Mouse (Mus musculus): ENCODE results near the gene Atad1. TPM values are rescaled to one million over a fixed set of nuclear protein-coding genes. Genes with fewer than 3 reads are reported as not detected.
"Not testable (repeated sequence)": the region's sequence is repeated elsewhere in the genome, so short reads cannot be mapped to it uniquely, and the experiment has no call there.

Gene Atad1
- polyA plus RNA-seq, 1 experiment from 2014 or later, result 63.7 TPM

- H3K4me3 ChIP-seq, result no peak overlapping the region
- no peak for ATAC-seq (ENCODE audit: low FRiP score, low read depth)
- peaks cover 18% of the 10 kb centered on the region for H3K36me3 ChIP-seq
- no peaks in the 10 kb centered on the region for H3K27me3 ChIP-seq
- WGBS, result 73% methylated on average over 3 of the region's 3 CpGs
- no peaks in the 10 kb centered on the region for H3K9me3 ChIP-seq
- H3K27ac ChIP-seq, result no peak overlapping the region
- peaks cover 17% of the 10 kb centered on the region for H3K4me1 ChIP-seq
- no peak overlapping the region for H3K4me2 ChIP-seq (replicated peaks)
- H3K9ac ChIP-seq, result no peak overlapping the region
Observed at GRCm38 (mm10) chr19:32710288-32710687, 29.3 kb downstream of the Atad1 start.

GRCm38 (mm10) chr19:32708996-32709395 lies 30.6 kb downstream of the Atad1 start:
- WGBS, result 94% methylated on average over 5 of the region's 5 CpGs
- Histone ChIP-seq H3K4me2 (replicated peaks) (no peak overlapping the region), H3K9me3 (no peaks in the 10 kb centered on the region), H3K27ac (no peak overlapping the region), H3K4me1 (peaks cover 17% of the 10 kb centered on the region), H3K27me3 (no peaks in the 10 kb centered on the region), H3K9ac (no peak overlapping the region), H3K36me3 (peaks cover 31% of the 10 kb centered on the region), H3K4me3 (no peak overlapping the region)
- ATAC-seq (ENCODE audit: low FRiP score, low read depth), result no peak

GRCm38 (mm10) chr19:32702191-32702590 lies 37.4 kb downstream of the Atad1 start:
- 79% methylated on average over 3 of the region's 3 CpGs for whole genome bisulfite sequencing

GRCm38 (mm10) chr19:32696674-32697073 lies 42.9 kb downstream of the Atad1 start:
- Histone ChIP-seq H3K9ac (no peak overlapping the region), H3K36me3 (peaks cover 76% of the 10 kb centered on the region), H3K27ac (no peak overlapping the region), H3K27me3 (no peaks in the 10 kb centered on the region), H3K4me1 (no peaks in the 10 kb centered on the region), H3K4me3 (no peak overlapping the region), H3K9me3 (no peaks in the 10 kb centered on the region), H3K4me2 (replicated peaks) (no peak overlapping the region)
- WGBS, result 84% methylated on average over 2 of the region's 2 CpGs
- no peak for ATAC-seq (ENCODE audit: low FRiP score, low read depth)

More at GRCm38 (mm10) chr19:32702191-32702590, 37.4 kb downstream of the Atad1 start:
- H3K4me2 ChIP-seq (replicated peaks), result no peak overlapping the region
- H3K36me3 ChIP-seq, result peaks cover 71% of the 10 kb centered on the region
- H3K4me3 ChIP-seq, result no peak overlapping the region
- H3K9me3 ChIP-seq, result no peaks in the 10 kb centered on the region
- no peak overlapping the region for H3K27ac ChIP-seq
- H3K9ac ChIP-seq, result no peak overlapping the region
- ATAC-seq (ENCODE audit: low FRiP score, low read depth), result no peak
- no peaks in the 10 kb centered on the region for H3K4me1 ChIP-seq
- no peaks in the 10 kb centered on the region for H3K27me3 ChIP-seq

GRCm38 (mm10) chr19:32689724-32690123 lies 49.9 kb downstream of the Atad1 start:
- H3K9me3 ChIP-seq, result no peaks in the 10 kb centered on the region
- no peak overlapping the region for H3K4me2 ChIP-seq (replicated peaks)
- H3K4me3 ChIP-seq, result no peak overlapping the region
- H3K27ac ChIP-seq, result no peak overlapping the region
- WGBS, result 64% methylated on average over 6 of the region's 6 CpGs
- H3K36me3 ChIP-seq, result peaks cover 49% of the 10 kb centered on the region
- H3K4me1 ChIP-seq, result no peaks in the 10 kb centered on the region
- no peaks in the 10 kb centered on the region for H3K27me3 ChIP-seq
- H3K9ac ChIP-seq, result no peak overlapping the region
- no peak for ATAC-seq (ENCODE audit: low FRiP score, low read depth)

GRCm38 (mm10) chr19:32688227-32688626 lies 51.4 kb downstream of the Atad1 start:
- H3K4me3 ChIP-seq; ATAC-seq (ENCODE audit: low FRiP score, low read depth); H3K27me3 ChIP-seq: not testable (repeated sequence)

GRCm38 (mm10) chr19:32687721-32688120 lies 51.9 kb downstream of the Atad1 start:
- Histone ChIP-seq H3K27ac (no peak overlapping the region), H3K36me3 (peaks cover 39% of the 10 kb centered on the region), H3K4me2 (replicated peaks) (no peak overlapping the region), H3K9me3 (no peaks in the 10 kb centered on the region), H3K27me3 (no peaks in the 10 kb centered on the region), H3K4me3 (no peak overlapping the region), H3K9ac (no peak overlapping the region), H3K4me1 (no peaks in the 10 kb centered on the region)
- no peak for ATAC-seq (ENCODE audit: low FRiP score, low read depth)
- WGBS, result 77% methylated on average over 5 of the region's 5 CpGs

More at GRCm38 (mm10) chr19:32688227-32688626, 51.4 kb downstream of the Atad1 start:
- 82% methylated on average over 3 of the region's 3 CpGs for WGBS
- peaks cover 40% of the 10 kb centered on the region for H3K36me3 ChIP-seq
- H3K4me2 ChIP-seq (replicated peaks); H3K9ac ChIP-seq; H3K9me3 ChIP-seq; H3K27ac ChIP-seq; H3K4me1 ChIP-seq: not testable (repeated sequence)

- Histone ChIP-seq H3K4me2 (replicated peaks) (no peak overlapping the region), H3K9ac (no peak overlapping the region), H3K27me3 (no peaks in the 10 kb centered on the region), H3K27ac (no peak overlapping the region), H3K4me3 (no peak overlapping the region), H3K4me1 (no peaks in the 10 kb centered on the region), H3K9me3 (no peaks in the 10 kb centered on the region), H3K36me3 (peaks cover 52% of the 10 kb centered on the region)
- ATAC-seq (ENCODE audit: low FRiP score, low read depth), result no peak
- WGBS, result 91% methylated on average over 5 of the region's 5 CpGs
Observed at GRCm38 (mm10) chr19:32683081-32683480, 56.5 kb downstream of the Atad1 start.

- Histone ChIP-seq H3K4me3 (no peak overlapping the region), H3K9me3 (no peaks in the 10 kb centered on the region), H3K27ac (no peak overlapping the region), H3K27me3 (no peaks in the 10 kb centered on the region), H3K4me1 (no peaks in the 10 kb centered on the region), H3K4me2 (replicated peaks) (no peak overlapping the region), H3K9ac (no peak overlapping the region), H3K36me3 (peaks cover 48% of the 10 kb centered on the region)
- no peak for ATAC-seq (ENCODE audit: low FRiP score, low read depth)
- 91% methylated on average over 2 of the region's 2 CpGs for WGBS
Observed at GRCm38 (mm10) chr19:32680894-32681293, 58.7 kb downstream of the Atad1 start.

GRCm38 (mm10) chr19:32675766-32676165 lies 63.8 kb downstream of the Atad1 start:
- Histone ChIP-seq H3K9me3 (no peaks in the 10 kb centered on the region), H3K27ac (no peak overlapping the region), H3K9ac (no peak overlapping the region), H3K27me3 (no peaks in the 10 kb centered on the region), H3K4me3 (no peak overlapping the region), H3K36me3 (peaks cover 53% of the 10 kb centered on the region), H3K4me2 (replicated peaks) (no peak overlapping the region), H3K4me1 (no peaks in the 10 kb centered on the region)
- ATAC-seq (ENCODE audit: low FRiP score, low read depth), result no peak
- WGBS, result 91% methylated on average over 3 of the region's 3 CpGs

GRCm38 (mm10) chr19:32667830-32668229 lies 71.8 kb downstream of the Atad1 start:
- H3K27ac ChIP-seq; H3K9ac ChIP-seq; H3K4me1 ChIP-seq; H3K27me3 ChIP-seq; H3K4me2 ChIP-seq (replicated peaks); H3K9me3 ChIP-seq; H3K4me3 ChIP-seq; ATAC-seq (ENCODE audit: low FRiP score, low read depth): not testable (repeated sequence)
- WGBS, result 88% methylated on average over 1 of the region's 1 CpGs
- peaks cover 56% of the 10 kb centered on the region for H3K36me3 ChIP-seq

GRCm38 (mm10) chr19:32665243-32665642 lies 74.3 kb downstream of the Atad1 start:
- H3K9me3 ChIP-seq, result no peaks in the 10 kb centered on the region
- no peaks in the 10 kb centered on the region for H3K27me3 ChIP-seq
- peaks cover 62% of the 10 kb centered on the region for H3K36me3 ChIP-seq
- WGBS, result 81% methylated on average over 8 of the region's 8 CpGs
- no peak overlapping the region for H3K27ac ChIP-seq
- H3K4me3 ChIP-seq, result no peak overlapping the region
- H3K9ac ChIP-seq, result no peak overlapping the region
- no peak for ATAC-seq (ENCODE audit: low FRiP score, low read depth)
- no peaks in the 10 kb centered on the region for H3K4me1 ChIP-seq
- H3K4me2 ChIP-seq (replicated peaks), result no peak overlapping the region

- Histone ChIP-seq H3K4me3 (no peak overlapping the region), H3K9me3 (no peaks in the 10 kb centered on the region), H3K4me1 (no peaks in the 10 kb centered on the region), H3K27ac (no peak overlapping the region), H3K36me3 (peaks cover 59% of the 10 kb centered on the region), H3K27me3 (no peaks in the 10 kb centered on the region), H3K4me2 (replicated peaks) (no peak overlapping the region), H3K9ac (no peak overlapping the region)
- 91% methylated on average over 6 of the region's 6 CpGs for WGBS
- no peak for ATAC-seq (ENCODE audit: low FRiP score, low read depth)
Observed at GRCm38 (mm10) chr19:32662936-32663335, 76.7 kb downstream of the Atad1 start.
